Mouse (Mus musculus) retina, adult 2 months (tissue): ENCODE results near the gene Ngdn.
"Not testable (repeated sequence)": the region's sequence is repeated elsewhere in the genome, so short reads cannot be mapped to it uniquely, and the experiment has no call there.

ENCODE experiments used
- DNase-seq: peaks from one replicate; pipeline ENCODE4 v3.0.0-alpha.2; 2012; ENCODE audit warnings: low read depth, low spot score

Ngdn gene

DNA sequence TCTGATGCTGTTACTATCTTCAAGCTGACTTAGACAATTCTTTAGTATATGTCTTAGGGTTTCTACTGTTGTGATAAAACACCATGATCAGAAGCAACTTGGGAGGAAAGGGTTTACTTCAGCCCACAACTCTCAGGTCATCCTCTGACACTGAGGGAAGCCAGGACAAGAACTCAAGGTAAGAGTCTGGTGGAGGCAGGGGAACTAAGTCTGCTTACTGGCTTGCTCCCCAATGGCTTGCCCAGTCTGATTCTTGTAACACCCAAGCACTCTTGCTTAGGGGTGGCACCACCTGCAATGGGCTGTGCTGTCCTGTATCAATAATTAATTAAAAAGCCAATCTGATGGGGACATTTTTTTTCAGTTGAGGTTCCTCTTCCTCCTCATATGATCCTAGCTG lies 16.6 kb upstream of the Ngdn start:
- DNase-seq = no peak

- not testable (repeated sequence) for DNase-seq
Observed at GRCm38 (mm10) chr14:54999868-55000267, 15.4 kb upstream of the Ngdn start.

GRCm38 (mm10) chr14:55000814-55001213 lies 14.4 kb upstream of the Ngdn start:
- no peak for DNase-seq

DNA sequence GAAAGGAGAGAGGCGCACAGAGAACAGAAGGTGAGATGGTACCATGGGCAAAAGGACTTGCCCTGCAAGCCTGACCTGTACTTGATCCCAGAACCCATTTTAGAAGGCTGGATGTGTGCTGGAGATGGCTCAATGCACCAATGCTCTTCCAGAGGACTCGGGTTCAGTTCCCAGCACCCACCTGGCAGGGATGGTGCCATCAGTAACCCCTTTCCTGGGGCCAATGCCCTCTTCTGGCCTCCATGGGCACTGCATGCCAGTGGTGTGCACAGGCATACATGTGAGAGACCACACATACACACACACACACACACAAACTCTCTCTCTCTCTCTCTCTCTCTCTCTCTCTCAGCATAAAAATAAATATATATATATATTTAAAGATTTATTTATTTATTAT lies 13.8 kb upstream of the Ngdn start:
- DNase-seq = no peak

DNA sequence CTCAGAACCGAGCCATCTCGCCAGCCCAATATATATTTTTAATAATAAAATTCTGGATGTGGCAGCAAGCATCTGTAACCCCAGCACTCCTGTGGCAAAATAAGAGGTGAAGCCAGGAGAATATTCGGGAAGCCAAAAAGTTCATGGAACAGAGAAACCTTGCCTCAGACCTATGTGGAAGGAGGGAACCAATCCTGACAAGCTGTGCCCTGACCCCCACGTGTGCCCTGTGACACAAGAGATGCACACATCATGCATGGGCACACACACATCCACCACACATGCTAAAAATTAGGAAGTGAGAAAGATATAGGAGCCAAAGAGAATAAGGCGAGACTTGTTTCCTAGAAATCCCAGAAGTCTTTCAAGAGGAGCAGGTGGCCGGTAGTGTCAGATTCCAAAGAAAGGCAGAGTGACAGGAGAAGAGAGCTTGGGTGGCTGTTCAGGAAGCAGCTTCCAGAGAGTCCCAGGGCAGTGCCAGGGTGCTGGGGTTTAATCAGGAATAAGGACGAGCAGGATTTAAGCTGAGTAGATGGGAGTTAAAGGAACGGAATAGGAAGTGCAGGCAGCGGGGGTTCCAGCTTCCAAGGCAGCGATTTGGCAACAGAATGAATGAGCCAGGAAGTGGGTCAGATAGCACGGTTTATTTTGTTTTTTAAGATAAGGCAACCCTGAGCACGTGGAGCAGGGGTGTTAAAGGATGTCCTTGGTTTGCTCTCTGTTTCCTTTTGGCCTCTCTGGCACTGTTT lies 13.1 kb upstream of the Ngdn start:
- DNase-seq = no peak

DNA sequence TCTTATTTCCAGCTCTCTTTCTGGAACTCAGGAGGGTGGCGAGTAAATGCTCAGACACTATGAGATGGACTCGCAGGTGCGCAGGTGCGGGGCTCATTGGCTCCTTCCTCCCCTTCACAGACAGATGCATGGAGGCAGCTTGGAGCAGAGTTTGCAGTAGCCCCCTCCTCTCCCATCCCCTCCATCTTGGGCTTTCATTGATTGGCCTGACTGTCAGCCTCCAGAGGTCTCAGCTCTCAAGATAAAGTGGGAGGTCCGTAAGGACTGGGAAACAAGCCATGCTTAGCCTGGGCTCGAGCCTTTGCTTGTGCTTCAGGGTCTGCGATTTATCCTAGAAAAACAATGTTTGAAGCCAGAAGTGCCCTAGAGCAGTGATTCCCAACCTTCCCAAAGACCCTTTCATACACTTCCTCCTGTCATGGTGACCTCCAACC lies 12.6 kb upstream of the Ngdn start:
- DNase-seq = no peak

DNA sequence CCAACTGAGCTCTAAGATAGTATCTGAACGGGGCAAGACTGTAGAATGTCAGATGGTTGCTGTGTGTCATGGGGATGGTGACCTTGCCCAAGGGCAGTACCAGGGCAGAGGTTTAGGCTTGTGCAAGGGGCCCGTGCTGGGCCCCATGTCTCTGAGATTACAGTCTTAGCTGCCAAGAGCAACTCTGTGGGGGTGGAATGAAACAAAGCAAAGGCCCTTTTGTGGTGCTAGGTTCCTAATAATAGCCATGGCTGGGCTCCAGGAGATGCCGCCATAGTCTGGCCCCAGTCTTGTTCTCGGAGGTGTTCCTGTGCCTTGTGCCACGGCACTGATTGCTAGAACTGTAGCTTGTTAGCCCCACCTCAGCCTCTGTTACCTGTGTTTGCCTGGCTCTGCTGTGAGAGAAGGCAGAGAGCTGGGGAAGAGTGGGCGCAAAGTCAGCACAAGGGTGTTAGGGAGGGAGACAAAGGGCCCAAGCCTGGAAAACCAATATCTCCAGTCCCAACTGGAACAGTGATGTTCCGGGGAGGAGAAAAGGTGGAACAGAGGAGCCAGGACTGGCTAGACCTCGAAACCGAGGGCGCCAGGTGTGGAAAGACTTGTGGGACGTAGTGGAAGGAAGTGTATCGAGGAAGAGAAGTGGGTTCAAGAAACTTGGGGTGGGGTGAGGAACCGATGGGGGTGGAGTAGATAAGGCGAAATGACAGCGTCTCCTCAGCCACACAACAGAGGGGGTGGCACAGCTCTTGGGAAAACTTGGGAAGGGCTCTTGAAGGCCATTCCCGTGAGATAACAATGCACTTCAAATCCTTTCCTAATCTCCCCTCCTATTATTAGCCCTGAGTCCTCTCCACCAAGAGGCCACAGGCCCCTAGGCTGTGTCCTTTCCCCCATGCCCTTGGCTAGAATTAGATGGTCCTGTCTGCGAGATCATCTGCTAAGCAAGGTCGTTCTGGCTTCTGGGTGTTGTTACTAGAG lies 11.1 kb upstream of the Ngdn start:
- peak; percentile 44 for DNase-seq

GRCm38 (mm10) chr14:55005506-55005905 lies 9.7 kb upstream of the Ngdn start:
- no peak for DNase-seq

GRCm38 (mm10) chr14:55005967-55006366 lies 9.3 kb upstream of the Ngdn start:
- no peak for DNase-seq

DNA sequence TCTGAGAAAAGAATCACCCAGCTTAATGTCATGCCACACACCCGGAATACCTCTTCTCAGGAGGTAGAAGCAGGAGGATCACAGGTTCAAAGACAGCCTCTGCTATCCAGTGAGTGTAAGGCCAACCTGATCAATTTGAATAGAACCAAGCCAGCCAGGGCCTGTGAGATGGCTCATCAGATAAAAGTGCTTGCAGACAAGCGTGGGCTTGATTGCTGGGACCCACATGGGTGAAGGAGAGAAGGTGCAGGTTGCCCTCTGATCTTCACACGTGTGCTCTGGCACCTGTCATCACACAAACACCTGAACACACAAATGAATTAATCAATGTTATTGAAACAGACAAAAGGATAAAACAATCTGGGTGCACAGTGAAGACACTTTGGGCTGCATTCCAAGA lies 8.7 kb upstream of the Ngdn start:
- no peak for DNase-seq

- DNase-seq = no peak
Observed at GRCm38 (mm10) chr14:55007120-55007908, 7.9 kb upstream of the Ngdn start.

- DNase-seq = no peak
Observed at GRCm38 (mm10) chr14:55008417-55008816, 6.8 kb upstream of the Ngdn start.

GRCm38 (mm10) chr14:55011116-55011515 lies 4.1 kb upstream of the Ngdn start:
- DNase-seq = no peak

GRCm38 (mm10) chr14:55014591-55014990 lies 663 bp upstream of the Ngdn start:
- no peak for DNase-seq

GRCm38 (mm10) chr14:55015767-55016111 lies 485 bp downstream of the Ngdn start:
- no peak for DNase-seq

DNA sequence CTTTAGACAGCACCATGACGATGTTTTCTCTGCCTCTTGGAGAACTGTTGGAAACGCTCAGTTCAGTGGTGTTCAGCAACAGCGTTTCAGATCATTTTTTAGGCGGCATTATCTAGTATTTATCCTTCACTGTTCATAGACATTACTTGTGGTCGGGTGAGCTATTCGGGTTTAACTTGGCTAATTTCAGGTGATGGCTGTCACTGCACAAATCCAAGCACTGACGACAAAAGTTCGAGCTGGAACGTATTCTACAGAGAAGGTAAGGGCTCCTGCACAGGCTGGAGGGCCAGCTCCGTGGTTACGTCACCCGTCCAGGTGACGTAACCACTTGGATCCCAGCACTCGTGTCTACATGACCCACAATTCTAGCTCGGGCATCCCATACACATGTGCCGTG lies 1.6 kb downstream of the Ngdn start:
- no peak for DNase-seq

DNA sequence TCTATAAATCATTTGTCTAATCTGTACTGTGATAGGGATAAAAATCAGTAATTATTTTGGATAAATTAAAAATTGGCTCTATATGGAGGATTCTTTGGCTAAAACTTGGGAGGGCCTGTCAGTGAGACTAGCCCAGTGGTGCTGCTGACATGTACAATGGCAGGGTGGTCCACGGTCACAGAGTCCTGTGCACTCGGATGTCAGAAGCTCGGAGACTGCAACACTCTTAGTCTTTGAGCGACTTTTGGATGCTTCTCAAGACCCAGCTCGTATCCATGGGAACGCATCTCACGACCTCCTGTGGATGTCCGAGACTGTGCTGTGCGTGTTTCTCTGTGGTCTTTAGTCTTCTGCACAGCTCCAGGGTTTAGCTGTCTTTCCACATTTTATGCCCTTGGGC lies 5.1 kb downstream of the Ngdn start:
- DNase-seq = no peak

DNA sequence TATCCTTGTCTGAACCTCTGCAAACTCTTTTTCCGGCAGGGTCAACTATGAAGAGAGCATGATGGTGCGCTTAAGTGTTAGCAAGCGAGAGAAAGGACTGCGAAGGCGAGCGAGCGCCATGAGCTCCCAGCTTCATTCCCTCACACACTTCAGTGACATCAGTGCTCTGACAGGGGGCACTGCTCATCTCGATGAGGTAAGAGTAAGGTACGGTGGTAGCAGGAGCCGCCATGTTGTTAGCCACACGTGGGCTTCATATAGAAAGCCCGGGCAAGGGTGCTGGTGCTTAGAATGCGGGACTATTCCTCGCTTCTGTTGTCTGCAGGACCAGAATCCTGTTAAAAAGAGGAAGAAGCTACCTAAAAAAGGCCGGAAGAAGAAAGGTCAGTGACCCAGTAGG lies 7.8 kb downstream of the Ngdn start:
- DNase-seq = no peak

DNA sequence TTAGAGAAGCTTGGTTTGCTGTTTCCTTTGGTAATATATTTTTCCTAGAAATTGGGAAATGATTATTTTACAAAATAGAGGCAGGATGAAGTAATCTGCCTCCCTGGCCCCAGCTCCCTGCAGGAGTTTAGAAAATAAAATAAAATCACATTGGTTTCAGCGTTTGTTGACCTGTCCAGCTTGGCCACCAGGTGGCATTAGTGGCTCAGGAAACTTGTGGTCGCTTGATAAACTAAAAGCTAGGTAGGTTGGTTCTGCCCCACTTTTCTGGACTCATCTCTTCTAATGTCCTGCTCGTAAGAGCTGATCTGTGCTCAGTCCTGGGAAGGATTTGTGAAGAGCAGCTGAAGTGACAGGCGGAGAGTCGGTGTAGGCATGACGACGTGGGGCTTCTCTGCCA lies 9.0 kb downstream of the Ngdn start:
- DNase-seq = peak; percentile 48

DNA sequence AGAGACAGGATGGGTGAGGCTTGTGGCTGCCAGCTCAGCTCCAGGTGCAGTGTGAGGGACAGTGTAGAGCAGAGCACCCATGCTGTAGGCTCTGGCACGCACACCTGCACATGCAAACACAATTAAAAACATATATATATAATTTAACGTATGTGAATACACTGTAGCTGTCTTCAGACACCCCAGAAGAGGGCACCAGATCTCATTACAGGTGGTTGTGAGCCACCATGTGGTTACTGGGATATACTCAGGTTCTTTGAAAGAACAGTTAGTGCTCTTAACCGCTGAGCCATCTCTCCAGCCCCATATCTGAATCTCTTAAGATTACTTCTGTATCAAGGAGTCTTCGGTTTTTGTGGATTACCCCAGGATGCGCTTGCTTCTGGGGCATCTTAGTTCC lies 10.3 kb downstream of the Ngdn start:
- no peak for DNase-seq

GRCm38 (mm10) chr14:55027251-55027650 lies 12.0 kb downstream of the Ngdn start:
- no peak for DNase-seq

- no peak for DNase-seq
Observed at GRCm38 (mm10) chr14:55027653-55028052, 12.4 kb downstream of the Ngdn start.
